Mouse (Mus musculus) cortical plate, adult 2 months (tissue): ENCODE results near the gene Gm7271.

Experiments
- CTCF ChIP-seq: fragments of 200-500 bp; IDR thresholded peaks from 2 replicates; pipeline ENCODE4 v1.5.1; 2011; ENCODE audit warnings: mild to moderate bottlenecking, control low read depth, low read length; ENCODE audit not compliant: insufficient read depth; ENCODE audit errors: extremely low read depth
- POLR2A ChIP-seq: fragments of 200-500 bp; IDR thresholded peaks from 2 replicates; pipeline ENCODE4 v1.6.1; 2011; ENCODE audit warnings: mild to moderate bottlenecking, low read length, control low read depth; ENCODE audit not compliant: insufficient read depth; ENCODE audit errors: extremely low read depth

DNA sequence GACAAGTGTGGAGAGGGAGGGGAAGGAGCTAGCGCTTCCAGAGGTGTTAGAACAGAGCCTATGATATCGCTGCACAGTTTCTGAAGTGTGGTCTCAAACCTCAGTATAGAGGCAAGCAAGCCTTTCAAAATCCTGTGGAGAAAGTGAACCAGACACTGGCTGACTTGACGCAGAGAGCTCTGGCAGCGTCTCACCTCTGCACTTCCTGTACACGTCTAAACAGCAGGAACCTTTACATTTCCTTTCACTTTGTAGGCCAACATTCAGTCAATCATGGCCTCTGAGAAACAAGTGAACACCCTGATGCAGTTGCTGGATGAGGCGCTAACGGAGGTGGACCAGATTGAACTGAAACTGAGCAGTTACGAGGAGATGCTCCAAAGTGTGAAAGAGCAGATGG is 59.4 kb downstream of the Gm7271 start:
- no peak for TF ChIP-seq CTCF
- TF ChIP-seq POLR2A = no peak
